Mouse (Mus musculus) neural tube, embryonic 11.5 days (tissue): ENCODE measurements around the gene Stk16. TPM values are rescaled to one million over a fixed set of nuclear protein-coding genes. Genes with fewer than 3 reads are reported as not detected.
"Not testable (repeated sequence)": the region's sequence is repeated elsewhere in the genome, so short reads cannot be mapped to it uniquely, and the experiment has no call there.

Experiments used
- ATAC-seq: fragments of 200-750 bp; cut with Nextera tagmentation; 2 replicates; pipeline ENCODE4 v1.8.0; 2017; ENCODE audit warnings: moderate number of reproducible peaks, mild to moderate bottlenecking, moderate TSS enrichment, moderate library complexity; ENCODE audit not compliant: insufficient read depth, low FRiP score, low TSS enrichment
- DNase-seq: peaks from one replicate; pipeline ENCODE4 v3.0.0-alpha.2; 2015; ENCODE audit warnings: low spot score
- H3K27ac ChIP-seq: fragments of 300-500 bp; sonication (generic); 2 replicates; pipeline ENCODE4 v1.5.1; 2014; ENCODE audit warnings: low read depth, mild to moderate bottlenecking, low read length
- H3K27me3 ChIP-seq: fragments of 300-500 bp; sonication (generic); 2 replicates; pipeline ENCODE4 v1.6.1; 2014; ENCODE audit warnings: mild to moderate bottlenecking, low read length, mixed read lengths; ENCODE audit not compliant: control insufficient read depth, insufficient read depth
- H3K36me3 ChIP-seq: fragments of 300-500 bp; sonication (generic); 2 replicates; pipeline ENCODE4 v1.6.1; 2014; ENCODE audit warnings: mild to moderate bottlenecking, low read length, moderate library complexity, mixed read lengths; ENCODE audit not compliant: control insufficient read depth, insufficient read depth
- H3K4me1 ChIP-seq: fragments of 300-500 bp; sonication (generic); 2 replicates; pipeline ENCODE4 v1.6.1; 2014; ENCODE audit warnings: low read length, mixed read lengths; ENCODE audit not compliant: control insufficient read depth, insufficient read depth
- H3K4me2 ChIP-seq: fragments of 300-500 bp; sonication (generic); 2 replicates; pipeline ENCODE4 v1.6.1; 2014; ENCODE audit warnings: low read depth, mild to moderate bottlenecking, moderate library complexity
- H3K4me3 ChIP-seq: fragments of 300-500 bp; sonication (generic); 2 replicates; pipeline ENCODE4 v1.5.1; 2014; ENCODE audit warnings: low read depth, low read length
- H3K9ac ChIP-seq: fragments of 300-500 bp; sonication (generic); 2 replicates; pipeline ENCODE4 v1.6.1; 2014; ENCODE audit warnings: mild to moderate bottlenecking, low read length
- H3K9me3 ChIP-seq: fragments of 300-500 bp; sonication (generic); 2 replicates; pipeline ENCODE4 v1.6.1; 2016; ENCODE audit warnings: low read length; ENCODE audit not compliant: control insufficient read depth
- WGBS: fragments of 180-500 bp; shearing (Covaris S2); extraction: QIAGEN DNeasy Blood & Tissue Kit; methylation state at CpG from one replicate; pipeline ENCODE4 v1.1.7; 2014; 5-methylcytosine and 5-hydroxymethylcytosine counted together
- polyA plus RNA-seq: library from polyadenylated mRNA; unstranded; fragments of >200 nt; fragmentation: Nextera tagmentation; extraction: Ambion mirVana; gene quantifications from 2 replicates; pipeline ENCODE4 v1.2.1, GENCODE M21; 2014

Stk16 gene
- polyA plus RNA-seq, 1 experiment from 2014 or later: 131 TPM

DNA sequence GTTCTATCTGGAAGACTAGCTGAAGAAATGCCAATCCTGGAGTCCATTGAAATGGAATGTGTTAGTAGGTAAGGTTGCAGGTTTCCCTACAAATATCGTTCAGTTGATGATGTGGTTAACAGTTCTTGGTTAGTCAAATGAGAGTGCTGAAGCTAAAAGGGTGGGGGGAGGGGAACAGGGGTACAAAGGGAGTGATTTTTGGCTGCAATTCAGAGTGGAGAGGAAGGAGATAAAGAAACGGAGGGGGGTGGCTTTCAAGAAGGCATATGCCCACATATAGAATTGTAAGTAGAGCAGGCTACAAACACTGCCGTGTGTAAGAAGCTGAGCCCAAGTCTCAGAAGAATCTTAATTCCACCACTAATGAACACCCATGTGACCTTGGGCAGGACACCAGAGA lies 14.8 kb downstream of the Stk16 start:
- Histone ChIP-seq H3K27ac (no peak overlapping the region), H3K36me3 (no peaks in the 10 kb centered on the region), H3K9ac (no peak overlapping the region), H3K4me1 (no peaks in the 10 kb centered on the region), H3K4me3 (no peak overlapping the region), H3K4me2 (no peak overlapping the region), H3K9me3 (no peaks in the 10 kb centered on the region), H3K27me3 (peaks cover 12% of the 10 kb centered on the region)
- ATAC-seq: no peak
- no peak for DNase-seq
- WGBS: 69% methylated on average over 3 of the region's 3 CpGs

DNA sequence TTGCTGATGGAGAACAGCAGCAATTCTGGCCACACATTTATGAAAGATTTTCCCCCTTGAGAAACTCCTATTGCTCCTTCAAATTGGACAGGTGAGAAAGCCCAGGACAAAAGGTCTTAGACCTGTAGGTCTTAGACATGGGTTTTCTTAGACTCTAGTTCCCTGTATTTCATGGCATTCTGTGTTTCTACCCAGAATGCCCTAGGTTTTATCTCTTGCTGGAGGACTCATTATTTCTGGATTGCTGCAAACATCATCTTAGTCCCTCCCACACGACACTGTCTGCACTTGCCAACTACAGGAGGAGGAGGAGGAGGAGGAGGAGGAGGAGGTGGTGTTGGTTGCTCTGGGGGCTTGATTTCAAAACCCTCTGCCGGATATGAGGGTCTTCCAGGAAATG lies 15.5 kb downstream of the Stk16 start:
- DNase-seq (no peak), ATAC-seq (no peak)
- H3K4me3 ChIP-seq: no peak overlapping the region
- H3K27me3 ChIP-seq: 0 out of 2 replicates have a peak, but pooled peaks cover 7% of the 10 kb centered on the region
- no peaks in the 10 kb centered on the region for H3K36me3 ChIP-seq
- H3K4me1 ChIP-seq: no peaks in the 10 kb centered on the region
- no peak overlapping the region for H3K4me2 ChIP-seq
- WGBS: 71% methylated on average over 2 of the region's 2 CpGs
- H3K27ac ChIP-seq: no peak overlapping the region
- H3K9ac ChIP-seq: no peak overlapping the region
- H3K9me3 ChIP-seq: no peaks in the 10 kb centered on the region

DNA sequence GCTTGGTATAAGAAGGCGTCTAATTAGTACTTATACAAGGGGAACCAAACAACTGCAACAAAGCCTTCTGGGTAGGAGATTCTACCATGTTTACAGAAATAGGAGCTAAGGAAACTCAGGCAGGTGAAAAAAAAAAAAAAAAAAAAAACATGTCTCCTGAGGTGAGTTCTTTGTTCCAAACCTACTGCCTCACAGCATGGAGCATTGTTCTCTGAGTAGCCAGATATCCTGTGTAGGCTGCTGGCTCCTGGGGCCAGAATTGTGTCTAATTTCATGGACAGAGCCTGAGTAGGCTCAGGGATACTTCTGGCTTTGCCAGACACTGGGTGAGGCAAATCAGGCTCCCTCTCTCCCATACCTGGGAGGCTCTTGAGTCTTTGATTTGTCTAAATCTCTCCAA lies 17.0 kb downstream of the Stk16 start:
- WGBS: 69% methylated on average over 1 of the region's 1 CpGs
- Histone ChIP-seq H3K27me3 (0 out of 2 replicates have a peak, but pooled peaks cover 3% of the 10 kb centered on the region), H3K4me1 (no peaks in the 10 kb centered on the region), H3K4me3 (no peak overlapping the region), H3K27ac (no peak overlapping the region), H3K36me3 (no peaks in the 10 kb centered on the region), H3K9ac (no peak overlapping the region), H3K4me2 (no peak overlapping the region), H3K9me3 (no peaks in the 10 kb centered on the region)
- no peak for DNase-seq
- no peak for ATAC-seq

DNA sequence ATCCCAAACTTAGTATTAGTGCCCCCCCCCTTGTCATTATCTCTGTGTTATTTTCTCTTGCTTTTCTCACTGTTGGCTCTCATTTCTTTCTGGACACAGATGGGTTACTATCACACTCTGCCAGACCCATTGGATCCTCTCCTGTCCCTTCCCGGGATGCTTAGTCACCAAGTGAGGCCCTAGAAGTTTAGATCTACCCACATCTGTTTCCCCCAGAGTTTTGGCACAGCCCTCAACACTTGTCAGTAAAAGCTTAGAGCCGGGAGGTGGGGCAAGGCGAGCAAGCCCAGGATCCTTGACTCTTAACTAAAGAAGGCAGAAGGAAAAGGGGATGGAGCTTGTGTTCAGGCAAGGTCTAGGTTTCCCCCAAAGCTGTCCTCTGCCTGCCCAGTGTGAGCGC lies 18.5 kb downstream of the Stk16 start:
- Histone ChIP-seq H3K27ac (no peak overlapping the region), H3K9ac (no peak overlapping the region), H3K27me3 (no peaks in the 10 kb centered on the region), H3K4me3 (no peak overlapping the region), H3K9me3 (no peaks in the 10 kb centered on the region), H3K4me1 (no peaks in the 10 kb centered on the region), H3K4me2 (no peak overlapping the region), H3K36me3 (no peaks in the 10 kb centered on the region)
- DNase-seq (no peak), ATAC-seq (no peak)
- 79% methylated on average over 4 of the region's 4 CpGs for WGBS

DNA sequence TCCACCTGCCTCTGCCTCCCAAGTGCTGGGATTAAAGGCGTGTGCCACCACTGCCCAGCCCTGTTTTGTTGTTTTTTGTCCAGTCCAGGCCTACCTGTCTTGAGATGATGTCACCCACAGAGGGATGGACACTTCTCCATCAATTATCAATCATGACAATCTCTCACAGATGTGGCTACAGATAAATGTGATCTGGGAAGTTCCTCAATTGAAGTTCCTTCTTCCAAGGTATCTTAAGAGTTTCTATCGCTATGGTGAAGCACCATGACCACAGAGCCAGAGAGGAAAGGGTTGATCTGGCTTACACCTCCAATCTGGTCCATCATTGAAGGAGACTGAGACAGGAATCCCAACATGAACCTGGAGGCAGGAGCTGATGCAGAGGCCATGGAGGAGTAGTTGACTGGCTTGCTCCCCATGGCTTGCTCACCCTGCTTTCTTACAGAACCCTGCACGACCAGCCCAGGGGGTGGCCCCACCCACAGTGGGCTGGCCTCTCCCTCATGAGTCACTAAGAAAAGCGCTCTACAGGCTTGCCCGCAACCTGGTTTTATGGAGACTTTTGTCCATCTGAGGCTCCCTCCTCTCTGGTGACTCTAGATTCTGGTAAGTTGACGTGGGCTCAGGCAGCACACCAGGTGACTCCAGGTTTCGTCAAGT lies 19.8 kb downstream of the Stk16 start:
- no peak overlapping the region for H3K27ac ChIP-seq
- no peaks in the 10 kb centered on the region for H3K4me1 ChIP-seq
- no peak overlapping the region for H3K4me3 ChIP-seq
- H3K9me3 ChIP-seq: no peaks in the 10 kb centered on the region
- WGBS: 73% methylated on average over 7 of the region's 7 CpGs
- no peak overlapping the region for H3K9ac ChIP-seq
- H3K4me2 ChIP-seq: no peak overlapping the region
- ATAC-seq (no peak), DNase-seq (no peak)
- no peaks in the 10 kb centered on the region for H3K36me3 ChIP-seq
- no peaks in the 10 kb centered on the region for H3K27me3 ChIP-seq

DNA sequence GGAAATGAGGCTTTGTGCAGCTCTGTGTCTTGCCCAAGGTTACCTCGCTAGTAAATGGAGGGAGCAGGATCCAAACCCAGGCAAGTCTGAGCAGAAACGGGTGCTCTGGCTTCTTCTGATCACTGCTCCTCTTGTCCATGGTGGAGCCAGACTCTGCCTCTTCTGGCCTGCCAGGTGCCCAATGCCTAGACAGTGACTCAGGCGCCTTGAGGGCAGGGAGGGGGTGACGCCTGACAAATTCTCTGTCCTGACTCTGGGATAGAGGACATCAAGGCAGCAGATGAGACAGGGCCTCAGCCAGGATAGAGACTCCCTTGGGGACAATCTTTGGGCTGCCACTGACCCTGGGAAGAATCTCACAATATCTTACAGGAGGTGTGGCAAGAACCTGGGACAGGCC lies 20.6 kb downstream of the Stk16 start:
- Histone ChIP-seq H3K9me3 (no peaks in the 10 kb centered on the region), H3K9ac (no peak overlapping the region), H3K27me3 (no peaks in the 10 kb centered on the region), H3K27ac (no peak overlapping the region), H3K4me2 (no peak overlapping the region), H3K4me3 (no peak overlapping the region), H3K4me1 (no peaks in the 10 kb centered on the region), H3K36me3 (no peaks in the 10 kb centered on the region)
- DNase-seq: no peak
- no peak for ATAC-seq
- WGBS: 79% methylated on average over 4 of the region's 4 CpGs

DNA sequence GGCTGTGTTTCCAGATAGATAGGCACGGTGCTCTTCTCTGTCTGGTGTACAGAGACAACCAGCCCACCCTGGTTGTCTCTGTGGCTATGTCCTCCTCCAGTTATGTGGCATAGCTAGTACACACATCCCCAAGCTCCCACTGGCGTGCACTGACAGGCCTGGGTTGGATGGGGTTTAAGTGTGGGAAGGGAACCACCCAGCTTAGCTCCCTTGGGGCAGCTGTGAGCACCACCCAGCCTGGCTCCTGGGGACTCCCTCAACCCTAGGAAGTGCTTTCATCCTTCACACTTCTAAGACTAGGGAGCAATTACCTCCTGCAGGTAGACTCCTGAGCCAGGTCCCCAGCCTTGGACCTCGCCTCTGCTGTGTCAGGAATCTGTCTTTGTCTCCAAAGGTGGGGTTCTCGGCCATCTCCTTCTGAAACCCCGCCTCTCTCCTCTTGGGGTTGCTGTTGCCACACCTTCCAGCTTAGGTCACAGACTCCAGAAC lies 21.1 kb downstream of the Stk16 start, which contains the start of gene A630095N17Rik:
TSS of gene A630095N17Rik (minus strand) at position 439 of the 489 bp plus-strand sequence.
- H3K4me1 ChIP-seq: no peaks in the 10 kb centered on the region
- H3K9me3 ChIP-seq: no peaks in the 10 kb centered on the region
- H3K4me3 ChIP-seq: no peak within 1 kb of the TSS
- no peak within 1 kb of the TSS for H3K4me2 ChIP-seq
- H3K36me3 ChIP-seq: no peaks in the 10 kb centered on the region
- H3K9ac ChIP-seq: no peak within 1 kb of the TSS
- H3K27ac ChIP-seq: no peak within 1 kb of the TSS
- 78% methylated on average over 5 of the region's 5 CpGs for WGBS
- ATAC-seq: no peak
- no peaks in the 10 kb centered on the region for H3K27me3 ChIP-seq
- DNase-seq: no peak

DNA sequence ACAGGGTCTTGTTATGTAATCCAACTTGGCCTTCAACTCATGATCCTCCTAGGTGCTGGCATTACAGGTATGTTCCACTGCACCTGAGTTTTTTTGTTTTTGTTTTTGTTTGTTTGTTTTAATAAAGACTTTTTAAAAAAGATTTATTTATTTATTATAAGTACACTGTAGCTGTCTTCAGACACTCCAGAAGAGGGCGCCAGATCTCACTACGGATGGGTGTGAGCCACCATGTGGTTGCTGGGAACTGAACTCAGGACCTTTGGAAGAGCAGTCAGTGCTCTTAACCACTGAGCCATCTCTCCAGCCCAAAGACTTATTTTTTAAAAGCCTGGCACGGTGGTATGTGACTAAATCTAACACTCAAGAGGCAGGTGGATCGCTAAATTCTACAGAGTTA lies 21.9 kb downstream of the Stk16 start:
- H3K4me3 ChIP-seq, H3K9me3 ChIP-seq, H3K27me3 ChIP-seq, H3K4me2 ChIP-seq, DNase-seq, H3K36me3 ChIP-seq, H3K4me1 ChIP-seq, H3K27ac ChIP-seq, ATAC-seq, H3K9ac ChIP-seq: not testable (repeated sequence)
- 58% methylated on average over 4 of the region's 4 CpGs for WGBS

DNA sequence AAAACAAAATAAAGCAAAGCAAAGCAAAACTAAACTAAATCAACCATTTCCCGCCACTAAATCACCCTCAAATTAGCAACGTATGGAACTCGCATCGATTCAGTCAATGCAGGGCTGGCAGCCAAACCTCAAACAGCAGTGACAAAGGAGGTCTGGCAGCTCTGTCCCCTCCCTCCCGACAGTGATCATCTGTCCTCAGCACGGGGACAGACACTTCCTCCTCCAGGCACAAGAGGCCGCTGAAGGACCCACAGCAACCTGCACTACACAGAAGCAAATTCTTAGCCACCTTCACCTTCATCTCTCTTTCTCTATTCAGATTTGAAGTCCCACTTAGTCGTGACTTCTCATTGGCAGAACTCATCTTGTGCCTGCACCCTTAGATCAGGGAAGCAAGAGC lies 24.0 kb downstream of the Stk16 start:
- Histone ChIP-seq H3K4me3 (no peak overlapping the region), H3K36me3 (no peaks in the 10 kb centered on the region), H3K4me1 (no peaks in the 10 kb centered on the region), H3K9me3 (no peaks in the 10 kb centered on the region), H3K27ac (no peak overlapping the region), H3K4me2 (no peak overlapping the region), H3K27me3 (no peaks in the 10 kb centered on the region), H3K9ac (no peak overlapping the region)
- ATAC-seq (no peak; the same call in 1 of the 2 replicates), DNase-seq (peak; percentile 53)
- WGBS: 3% methylated on average over 8 of the region's 8 CpGs
